8 mouse cellular contexts compared by ENCODE assay signal in the genomic region with DNA sequence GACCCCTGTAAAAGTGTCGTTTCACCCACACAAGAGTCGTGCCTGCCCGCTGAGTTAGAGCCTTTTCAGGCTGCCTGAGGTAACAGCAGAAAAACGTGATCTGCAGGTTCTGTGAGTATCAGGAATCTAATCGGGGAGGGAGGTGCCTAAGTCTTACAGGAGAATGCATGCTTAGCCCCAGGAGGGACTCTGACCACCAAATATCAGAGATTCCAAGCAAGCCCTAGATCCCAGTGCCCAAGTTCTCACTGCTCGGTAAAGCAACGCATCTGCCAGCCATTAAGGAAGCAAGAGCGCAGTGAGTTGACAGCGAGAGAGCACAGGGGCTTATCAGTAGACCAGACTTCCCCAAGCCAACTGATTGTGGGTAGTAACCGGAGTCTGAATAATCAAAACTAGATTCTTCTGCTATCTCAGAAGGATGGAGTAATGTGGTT. TPM values are rescaled to one million over a fixed set of nuclear protein-coding genes. Genes with fewer than 3 reads are reported as not detected.
A peak's percentile ranks its signal among the peaks of the same experiment; 100 is the strongest.
DNase-seq lines count a peak whose midpoint lies in the region; ATAC-seq lines count a peak whose summit lies in the region.

No protein-coding gene starts in this region.

- H3K36me3 ChIP-seq in forebrain, embryonic 12.5 days (replicated peaks) = no peaks in the 10 kb centered on the region
- H3K36me3 ChIP-seq in liver, embryonic 16.5 days (ENCODE audit: control insufficient read depth, insufficient read depth) = no peaks in the 10 kb centered on the region
- H3K36me3 ChIP-seq in neural tube, embryonic 12.5 days = no peaks in the 10 kb centered on the region

- no peaks in the 10 kb centered on the region for H3K9me3 ChIP-seq in forebrain, embryonic 12.5 days
- no peaks in the 10 kb centered on the region for H3K9me3 ChIP-seq in liver, embryonic 16.5 days (replicated peaks; ENCODE audit: control insufficient read depth, low read length)
- H3K9me3 ChIP-seq in neural tube, embryonic 12.5 days = no peaks in the 10 kb centered on the region

- peak; percentile 43 to 62 for DNase-seq in urinary bladder, adult 18-20 months (ENCODE audit: low spot score in 2 of 2)
- no peak for DNase-seq in urinary bladder, postnatal 10 days (ENCODE audit: low spot score)
- DNase-seq in induced T-regulatory cell, adult 2 months (ENCODE audit: low read depth) = peak; percentile 62
- DNase-seq in left cerebral cortex, adult 8-10 months (ENCODE audit: low spot score in 2 of 2) = no peak

- H3K4me2 ChIP-seq in forebrain, embryonic 12.5 days = peak overlapping the region; percentile 66
- H3K4me2 ChIP-seq in liver, embryonic 16.5 days (ENCODE audit: low read depth, low read length) = peak overlapping the region; percentile 93
- peak overlapping the region; percentile 80 for H3K4me2 ChIP-seq in neural tube, embryonic 12.5 days (replicated peaks)

- no peaks in the 10 kb centered on the region for H3K27me3 ChIP-seq in forebrain, embryonic 12.5 days
- H3K27me3 ChIP-seq in liver, embryonic 16.5 days (ENCODE audit: control insufficient read depth, insufficient read depth, low read depth, low read length) = no peaks in the 10 kb centered on the region
- no peaks in the 10 kb centered on the region for H3K27me3 ChIP-seq in neural tube, embryonic 12.5 days (replicated peaks)

- 17% methylated on average over 10 of the region's 10 CpGs for WGBS in forebrain, embryonic 12.5 days
- WGBS in liver, embryonic 16.5 days (ENCODE audit: insufficient replicate concordance) = 2% methylated on average over 10 of the region's 10 CpGs
- WGBS in neural tube, embryonic 12.5 days = 15% methylated on average over 10 of the region's 10 CpGs

- H3K27ac ChIP-seq in forebrain, embryonic 12.5 days = no peak overlapping the region
- peak overlapping the region; percentile 87 for H3K27ac ChIP-seq in liver, embryonic 16.5 days (ENCODE audit: low read length)
- no peak overlapping the region for H3K27ac ChIP-seq in neural tube, embryonic 12.5 days

- peak overlapping the region; percentile 94 for H3K4me3 ChIP-seq in forebrain, embryonic 12.5 days (replicated peaks)
- H3K4me3 ChIP-seq in liver, embryonic 16.5 days (ENCODE audit: low read depth, low read length) = peak overlapping the region; percentile 94
- peak overlapping the region; percentile 92 for H3K4me3 ChIP-seq in neural tube, embryonic 12.5 days

- ATAC-seq in forebrain, embryonic 12.5 days (ENCODE audit: low FRiP score) = no peak
- peak; percentile 8; the same call in 1 of the 2 replicates for ATAC-seq in liver, embryonic 16.5 days (ENCODE audit: low read depth)
- ATAC-seq in neural tube, embryonic 12.5 days (ENCODE audit: low FRiP score, low read depth) = no peak
- ATAC-seq in monocyte, adult 5-6 weeks (replicated peaks; ENCODE audit: insufficient number of reproducible peaks, low FRiP score, low TSS enrichment, poor library complexity, severe bottlenecking) = no peak

- peaks cover 13% of the 10 kb centered on the region for H3K4me1 ChIP-seq in forebrain, embryonic 12.5 days
- peaks cover 29% of the 10 kb centered on the region for H3K4me1 ChIP-seq in liver, embryonic 16.5 days (ENCODE audit: control insufficient read depth, low read depth, low read length)
- H3K4me1 ChIP-seq in neural tube, embryonic 12.5 days = peaks cover 11% of the 10 kb centered on the region

- H3K9ac ChIP-seq in forebrain, embryonic 12.5 days = peak overlapping the region; percentile 53
- peak overlapping the region; percentile 61 for H3K9ac ChIP-seq in liver, embryonic 16.5 days (ENCODE audit: low read depth, low read length)
- H3K9ac ChIP-seq in neural tube, embryonic 12.5 days = 0 out of 2 replicates have a peak overlapping the region, but pooled peaks have one; percentile 6

RNA-seq across cellular contexts. Expression of a gene that starts 1.1 kb away (rescaled TPM):
- polyA plus RNA-seq in forebrain, embryonic 12.5 days (2016; fragmentation: Nextera tagmentation; extraction: Ambion mirVana) = 45.5 and 48.1 TPM in 2 replicates
- polyA plus RNA-seq in liver, embryonic 16.5 days (2015; fragmentation: Nextera tagmentation; extraction: Ambion mirVana) = 33.5 and 35.6 TPM in 2 replicates
- 40.9 and 49.5 TPM in 2 replicates for polyA plus RNA-seq in neural tube, embryonic 12.5 days (2016; fragmentation: Nextera tagmentation; extraction: Ambion mirVana)
- total RNA-seq in monocyte, adult 5-6 weeks (2017) = 47.9 to 73.7 TPM (median 65.3 TPM) in 3 replicates
- 10 to 100 TPM; 47.2 to 71.6 (median 62.2) TPM for total RNA-seq in left cerebral cortex, adult 8-10 months (2022)

Comparison
In these comparisons a context has a peak if more than half of its experiments do, and no peak if none do; other contexts are left out.
1. DNase-seq: peak in urinary bladder, adult 18-20 months (2 of 2) and induced T-regulatory cell, adult 2 months (single experiment); none in urinary bladder, postnatal 10 days (single experiment) and left cerebral cortex, adult 8-10 months (0 of 2).
2. H3K9ac ChIP-seq: peak in every context shown above with its lines; median percentile 61 in liver, embryonic 16.5 days; 53 in forebrain, embryonic 12.5 days; 6 in neural tube, embryonic 12.5 days.
3. Peak in every context shown above with its lines, with median percentiles within 50 percentile points of each other: H3K4me2 ChIP-seq and H3K4me3 ChIP-seq.